In the genomic region with DNA sequence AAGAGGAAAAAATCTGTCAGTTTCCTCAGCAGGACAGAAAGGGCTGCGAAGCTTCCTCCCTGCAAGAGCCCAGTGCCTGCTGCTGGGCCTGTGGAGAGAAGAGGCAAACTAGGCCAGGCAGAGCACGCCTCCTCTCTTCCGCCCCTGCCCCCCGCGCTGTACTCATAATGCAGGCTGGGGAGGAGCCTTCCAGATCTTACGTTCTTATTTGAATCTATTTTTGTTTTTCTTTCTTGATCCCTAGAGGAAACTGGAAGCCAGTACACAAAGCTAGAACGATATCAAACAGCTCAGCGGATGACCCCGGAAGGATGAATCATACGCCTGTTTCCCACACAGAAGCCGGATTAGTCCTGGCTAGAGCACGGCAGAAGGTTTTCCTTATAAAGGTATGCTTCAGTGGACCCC, we compare ENCODE assay signal across 1 mouse cellular context.
TF ChIP-seq lines count a peak whose summit lies in the region.

No protein-coding gene starts in this region.

TF ChIP-seq in CH12.LX, 34 proteins besides CTCF, POLR2A, EP300 and RAD21 (continued from another document):
- TF ChIP-seq MAZ (IDR thresholded peaks at IDR 0.05; ENCODE audit: low read depth, low read length), result no peak
- TF ChIP-seq TCF12 (IDR thresholded peaks at IDR 0.05; ENCODE audit: low read depth, low read length), result peak; percentile 45; the same call in 1 of the 2 replicates
- no peak for TF ChIP-seq USF2 (conservative IDR thresholded peaks at IDR 0.05; ENCODE audit: low read depth, low read length)
- 0 out of 2 replicates have a peak, but pooled peaks have one; percentile 12 for TF ChIP-seq SMC3 (IDR thresholded peaks at IDR 0.05; ENCODE audit: low read depth, low read length)
- TF ChIP-seq HCFC1 (IDR thresholded peaks at IDR 0.05; ENCODE audit: low read depth, low read length), result 0 out of 2 replicates have a peak, but pooled peaks have one; percentile 6
- no peak for TF ChIP-seq GABPA (IDR thresholded peaks at IDR 0.05; ENCODE audit: insufficient replicate concordance, low read depth, low read length)
- no peak for TF ChIP-seq PAX5 (IDR thresholded peaks at IDR 0.05; ENCODE audit: low read length)
- no peak for TF ChIP-seq NRF1 (IDR thresholded peaks at IDR 0.05; ENCODE audit: low read depth, low read length)
- TF ChIP-seq ETS1 (conservative IDR thresholded peaks at IDR 0.05; ENCODE audit: low read depth, low read length), result no peak
- no peak for TF ChIP-seq ZMIZ1 (IDR thresholded peaks at IDR 0.05; ENCODE audit: low read depth, low read length)
- TF ChIP-seq UBTF (IDR thresholded peaks at IDR 0.05; ENCODE audit: low read depth, low read length), result no peak
- TF ChIP-seq SIN3A (IDR thresholded peaks at IDR 0.05; ENCODE audit: low read length), result no peak
- no peak for TF ChIP-seq MEF2A (IDR thresholded peaks at IDR 0.05; ENCODE audit: borderline replicate concordance, low read depth, low read length)
